Mouse (Mus musculus) lung, postnatal 14 days (tissue): ENCODE measurements around the gene Ltbp1.

ENCODE experiments used
- DNase-seq: peaks from one replicate; pipeline ENCODE4 v3.0.0; 2021

Ltbp1 gene

DNA sequence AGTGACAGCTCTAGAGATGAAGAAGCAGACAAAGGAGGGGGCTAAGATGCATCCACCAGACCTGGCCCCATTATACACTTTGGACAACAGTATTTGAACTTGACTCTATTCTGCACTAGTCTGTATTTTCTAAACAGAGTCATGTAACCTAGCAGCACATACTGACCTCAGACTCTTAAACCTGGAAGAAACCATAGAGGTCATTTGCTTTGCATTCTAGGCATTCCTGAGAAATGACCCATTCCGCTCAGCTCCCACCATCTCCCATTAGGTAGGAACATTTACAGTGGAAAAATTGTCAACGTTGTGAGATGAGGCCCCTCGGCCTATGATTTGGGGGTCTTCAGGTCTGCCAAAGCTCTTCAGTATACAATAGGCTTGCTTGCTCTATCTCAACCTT is 238.8 kb downstream of the Ltbp1 start:
- no peak for DNase-seq

GRCm38 (mm10) chr17:75245085-75245484 is 239.7 kb downstream of the Ltbp1 start:
- DNase-seq, result no peak

DNA sequence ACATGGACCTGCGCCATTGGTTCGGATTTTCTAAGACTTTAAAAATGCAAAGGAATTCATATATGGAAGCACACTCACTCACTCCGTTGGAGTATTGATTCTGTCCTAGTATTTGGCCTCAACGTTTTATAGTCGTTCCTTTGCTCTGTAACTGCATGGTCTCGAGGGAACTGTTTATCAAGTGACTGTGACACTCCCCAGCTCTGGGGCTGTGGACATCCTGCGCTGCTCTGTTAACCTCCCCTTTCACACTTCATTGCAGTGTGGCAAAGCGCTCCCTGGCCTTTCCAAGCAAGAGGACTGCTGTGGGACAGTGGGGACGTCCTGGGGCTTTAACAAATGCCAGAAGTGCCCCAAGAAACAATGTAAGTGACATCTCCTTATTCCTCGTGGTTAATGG is 243.3 kb downstream of the Ltbp1 start:
- no peak for DNase-seq

DNA sequence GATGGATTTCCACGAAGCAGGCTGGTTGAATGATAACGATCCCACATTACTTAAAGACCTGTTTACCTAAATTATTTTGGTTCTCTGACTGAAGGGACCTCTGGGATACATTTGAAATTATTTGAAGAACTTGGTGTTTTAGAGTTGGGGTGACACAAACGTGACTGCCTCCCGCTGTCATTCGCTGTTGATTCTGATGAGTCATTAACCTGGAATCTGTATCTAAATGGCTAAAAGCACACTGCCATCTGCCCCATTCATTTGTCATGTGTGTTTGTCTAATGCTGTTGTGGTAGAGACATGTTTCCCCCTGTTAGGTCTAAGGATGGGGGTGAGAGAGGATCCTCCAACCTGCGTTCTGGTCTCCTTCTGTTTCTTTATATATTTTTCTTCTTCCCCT is 245.2 kb downstream of the Ltbp1 start:
- DNase-seq, result no peak

DNA sequence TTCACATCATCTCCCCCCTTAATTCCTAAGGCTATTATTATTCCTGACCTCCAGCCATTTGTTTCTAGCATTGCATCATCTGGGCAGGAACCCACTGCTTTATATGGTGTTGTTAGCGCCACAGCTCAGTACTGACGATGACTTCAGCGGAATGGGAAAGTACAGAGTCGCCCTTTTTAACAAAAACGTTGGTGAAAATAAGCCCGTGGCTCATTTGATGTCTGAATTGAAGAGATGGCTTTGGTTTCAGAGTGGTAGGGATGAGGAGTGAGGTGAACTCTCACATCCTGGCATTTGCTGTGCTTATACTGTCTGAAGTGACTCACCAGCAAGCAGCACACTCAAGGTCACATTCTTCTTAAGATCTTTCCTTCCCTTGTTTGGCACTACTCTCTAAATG is 245.7 kb downstream of the Ltbp1 start:
- DNase-seq, result no peak

- no peak for DNase-seq
These were observed 247.2 kb downstream of the Ltbp1 start for GRCm38 (mm10) chr17:75252540-75252939.

GRCm38 (mm10) chr17:75254909-75255308 is 249.5 kb downstream of the Ltbp1 start:
- DNase-seq, result no peak

GRCm38 (mm10) chr17:75255967-75256366 is 250.6 kb downstream of the Ltbp1 start:
- DNase-seq, result no peak

DNA sequence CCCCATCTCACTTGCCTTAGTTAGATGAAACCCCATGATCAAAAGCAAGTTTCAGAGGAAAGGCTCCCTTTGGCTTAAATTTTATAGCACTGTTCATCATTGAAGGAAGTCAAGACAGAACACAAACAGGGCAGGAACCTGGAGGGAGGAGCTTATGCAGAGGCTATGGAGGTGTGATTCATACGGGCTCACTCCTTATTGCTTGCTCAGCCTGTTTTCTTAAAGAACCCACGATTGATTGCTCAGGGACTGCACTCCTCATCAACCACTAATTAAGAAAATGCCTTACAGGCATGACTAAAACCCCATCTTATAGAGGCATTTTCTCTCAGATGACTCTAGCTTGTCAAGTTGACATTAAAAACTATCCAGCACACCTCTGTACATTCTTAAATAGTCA is 253.1 kb downstream of the Ltbp1 start:
- no peak for DNase-seq

GRCm38 (mm10) chr17:75263336-75263990 is 258.1 kb downstream of the Ltbp1 start:
- no peak for DNase-seq

DNA sequence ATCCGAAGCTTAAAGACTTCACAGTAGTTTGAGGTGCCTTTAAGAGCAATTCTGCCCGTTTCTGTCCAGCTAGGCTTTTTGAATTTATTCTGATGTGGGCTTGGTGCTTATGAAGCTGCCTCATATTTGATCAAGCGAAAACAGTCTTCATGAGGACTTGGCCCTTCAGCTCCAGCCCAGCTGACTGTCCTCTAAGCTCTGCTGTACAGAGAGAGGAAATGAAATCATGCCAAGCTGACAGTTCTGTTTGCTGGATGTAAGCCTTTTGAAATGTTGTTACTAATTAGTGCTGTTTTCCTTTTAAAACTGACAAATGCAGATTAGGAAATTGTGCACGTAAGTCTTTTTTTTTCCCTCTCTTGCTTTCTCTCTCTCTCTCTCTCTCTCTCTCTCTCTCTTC is 263.1 kb downstream of the Ltbp1 start:
- no peak for DNase-seq

DNA sequence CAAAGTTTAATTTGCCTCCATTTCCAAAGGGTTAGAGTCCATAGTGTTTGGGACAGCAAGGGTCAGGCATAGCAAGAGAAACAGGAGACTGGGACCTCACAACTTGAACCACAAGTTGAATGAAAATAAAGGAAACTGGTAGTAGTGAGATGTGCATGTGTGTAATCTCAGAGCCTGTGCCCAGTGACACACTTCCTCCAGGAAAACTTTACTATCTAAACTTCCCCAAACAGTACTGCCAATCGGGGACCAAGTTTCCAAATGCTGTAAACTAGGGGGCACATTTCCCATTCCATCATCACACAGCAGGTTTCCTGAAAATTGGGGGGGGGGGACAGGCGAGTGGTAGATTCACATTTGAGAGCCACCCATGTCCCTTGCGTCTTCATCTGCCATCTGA is 267.1 kb downstream of the Ltbp1 start:
- no peak for DNase-seq

DNA sequence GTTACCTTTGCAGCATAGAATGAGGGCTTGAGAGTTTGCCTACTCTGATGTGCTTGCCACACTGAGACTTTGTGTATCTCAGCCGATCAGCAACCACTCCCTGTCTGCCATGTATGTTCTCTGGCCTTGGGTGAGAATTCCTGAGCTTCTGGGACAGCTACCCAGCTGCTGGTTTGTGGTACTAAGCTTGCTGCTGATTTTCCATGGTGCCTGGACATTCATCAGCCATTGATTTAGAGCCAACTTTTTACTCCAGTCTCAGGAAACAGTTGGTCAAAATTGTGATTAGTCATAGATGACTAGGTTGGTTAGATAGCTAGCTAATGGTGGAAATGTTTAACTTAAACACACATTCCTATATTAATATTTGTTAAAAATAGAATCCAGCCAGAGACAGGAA is 267.9 kb downstream of the Ltbp1 start:
- DNase-seq, result no peak

DNA sequence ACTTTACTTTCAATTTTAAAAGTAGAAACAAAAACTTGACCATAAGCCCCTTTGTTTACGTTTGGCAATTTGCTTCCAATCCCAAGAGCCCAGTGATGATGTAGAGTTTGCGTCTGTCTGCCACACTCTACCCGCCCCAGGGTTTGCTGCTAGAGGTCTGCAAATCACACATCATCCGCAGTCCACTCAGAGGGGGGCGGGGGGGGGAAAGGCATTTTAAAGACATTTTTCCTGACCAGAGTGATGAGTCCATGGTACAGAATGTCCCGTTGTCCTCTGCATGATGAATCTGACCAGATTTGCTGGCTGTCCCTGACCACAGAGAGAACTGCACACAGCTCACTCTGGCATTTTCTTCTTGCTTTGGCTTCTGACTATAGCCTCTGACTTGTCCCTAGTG is 269.9 kb downstream of the Ltbp1 start:
- no peak for DNase-seq

DNA sequence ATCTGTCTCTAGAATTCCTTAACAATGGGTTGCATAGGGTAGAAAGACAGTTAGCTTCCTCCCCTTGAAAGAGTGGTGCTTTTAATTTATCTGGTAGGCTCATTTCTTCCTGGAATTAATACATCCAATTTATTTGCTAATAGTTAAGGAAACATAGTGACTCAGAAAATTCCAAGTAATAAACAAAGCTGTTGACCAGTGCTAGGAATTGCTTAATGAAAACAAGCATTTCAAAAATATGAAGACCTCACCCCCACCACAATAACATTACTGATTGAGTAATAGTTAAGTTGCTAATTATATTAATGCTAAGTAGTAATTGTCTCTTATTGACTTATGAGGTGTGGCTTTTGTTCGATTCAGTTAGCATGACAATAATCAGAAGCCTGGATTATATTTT is 272.7 kb downstream of the Ltbp1 start:
- DNase-seq, result no peak

- DNase-seq, result no peak
These were observed 273.2 kb downstream of the Ltbp1 start for GRCm38 (mm10) chr17:75278561-75278960.

- no peak for DNase-seq
These were observed 276.0 kb downstream of the Ltbp1 start for GRCm38 (mm10) chr17:75281345-75281744.

GRCm38 (mm10) chr17:75284876-75285708 is 279.7 kb downstream of the Ltbp1 start:
- DNase-seq, result no peak

GRCm38 (mm10) chr17:75292986-75293385 is 287.6 kb downstream of the Ltbp1 start:
- no peak for DNase-seq

DNA sequence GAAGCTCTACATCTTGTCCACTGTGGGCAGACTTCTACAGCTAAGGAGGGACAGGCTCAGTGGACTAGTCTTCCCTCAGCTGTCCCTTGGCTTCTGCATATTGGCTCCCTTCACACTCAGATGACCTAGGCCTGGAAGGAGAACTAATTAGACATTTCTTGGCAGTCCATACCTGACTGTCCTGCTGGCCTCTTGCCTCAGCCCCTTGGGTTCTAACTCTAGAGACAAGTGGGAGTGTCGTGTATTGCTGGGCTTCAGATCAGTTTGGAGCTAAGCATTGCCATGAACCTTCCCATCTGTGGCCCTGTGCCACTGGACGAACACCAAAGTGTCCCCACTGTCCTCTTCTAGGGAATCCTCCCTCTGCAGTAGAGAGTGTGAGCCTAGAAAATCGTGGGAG is 288.4 kb downstream of the Ltbp1 start:
- no peak for DNase-seq

- DNase-seq, result peak; percentile 10
These were observed 295.5 kb downstream of the Ltbp1 start for GRCm38 (mm10) chr17:75300908-75301307.

- DNase-seq, result no peak
These were observed 299.5 kb downstream of the Ltbp1 start for GRCm38 (mm10) chr17:75304807-75305420.

DNA sequence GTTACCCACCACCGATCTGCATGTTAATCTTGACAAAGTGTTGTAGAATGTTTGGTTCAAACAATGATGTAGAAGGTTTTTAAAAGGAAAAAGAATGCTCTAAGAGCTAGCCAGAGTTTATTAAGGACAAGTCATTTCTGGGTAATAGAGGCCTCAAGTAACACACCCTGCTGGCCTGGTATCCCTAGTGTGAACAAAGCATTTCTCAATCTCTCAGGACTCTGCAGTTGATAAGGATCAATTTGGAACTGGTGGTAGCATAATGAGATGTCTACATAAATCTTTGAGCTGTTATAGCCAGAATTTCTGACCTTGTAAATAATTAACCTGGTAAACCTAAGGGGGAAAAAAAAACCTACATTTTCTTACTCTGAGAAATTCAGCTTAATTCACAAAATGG is 300.3 kb downstream of the Ltbp1 start:
- DNase-seq, result no peak
